20 mouse cellular contexts compared by ENCODE assay signal in genomic region chr3:107090001-107090400, GRCm38 (mm10). TPM values are rescaled to one million over a fixed set of nuclear protein-coding genes. Genes with fewer than 3 reads are reported as not detected.
A peak's percentile ranks its signal among the peaks of the same experiment; 100 is the strongest.
DNase-seq lines count a peak whose midpoint lies in the region; ATAC-seq and TF ChIP-seq lines count a peak whose summit lies in the region.
"Had no signal": no experiment of that assay in that cellular context is flagged by ENCODE, and none has a peak within 500 bp of the region (broad histone marks: within the 10 kb centered on the region; RNA-seq: fewer than 3 reads in every experiment).

No protein-coding gene starts in this region.

- no peaks in the 10 kb centered on the region for H3K27me3 ChIP-seq in spleen, adult 2 months (ENCODE audit: control insufficient read depth, insufficient read depth, low read length)
- no peaks in the 10 kb centered on the region for H3K27me3 ChIP-seq in forebrain, embryonic 16.5 days (replicated peaks; ENCODE audit: control insufficient read depth, insufficient read depth, low read length)
- H3K27me3 ChIP-seq in forebrain, embryonic 14.5 days (replicated peaks; ENCODE audit: control insufficient read depth, insufficient read depth, low read length): no peaks in the 10 kb centered on the region
- H3K27me3 ChIP-seq: embryonic facial prominence, embryonic 12.5 days; hindbrain, embryonic 15.5 days had no signal

- no peaks in the 10 kb centered on the region for H3K9me3 ChIP-seq in forebrain, embryonic 16.5 days (ENCODE audit: control insufficient read depth, low read length)
- no peaks in the 10 kb centered on the region for H3K9me3 ChIP-seq in forebrain, embryonic 14.5 days (replicated peaks; ENCODE audit: control insufficient read depth, low read length)
- H3K9me3 ChIP-seq: embryonic facial prominence, embryonic 12.5 days; heart, embryonic 10.5 days; hindbrain, embryonic 15.5 days had no signal

- no peak overlapping the region for H3K9ac ChIP-seq in forebrain, embryonic 16.5 days (replicated peaks; ENCODE audit: low read depth, low read length)
- no peak overlapping the region for H3K9ac ChIP-seq in forebrain, embryonic 14.5 days (ENCODE audit: low read length)
- H3K9ac ChIP-seq: embryonic facial prominence, embryonic 12.5 days; hindbrain, embryonic 15.5 days had no signal

- no peak for TF ChIP-seq CTCF in spleen, adult 2 months (IDR thresholded peaks at IDR 0.05; ENCODE audit: extremely low read depth, insufficient read depth, insufficient read length, insufficient replicate concordance)

- no peak overlapping the region for H3K4me3 ChIP-seq in spleen, adult 2 months (ENCODE audit: extremely low read depth, insufficient read depth, insufficient read length)
- no peak overlapping the region for H3K4me3 ChIP-seq in forebrain, embryonic 16.5 days (replicated peaks; ENCODE audit: low read length)
- no peak overlapping the region for H3K4me3 ChIP-seq in forebrain, embryonic 14.5 days (ENCODE audit: low read depth, low read length)
- H3K4me3 ChIP-seq: embryonic facial prominence, embryonic 12.5 days; heart, embryonic 10.5 days; hindbrain, embryonic 15.5 days had no signal

- 19% methylated on average over 7 of the region's 7 CpGs for WGBS in spleen, adult 2 months
- WGBS in forebrain, embryonic 16.5 days: 72% methylated on average over 7 of the region's 7 CpGs
- WGBS in forebrain, embryonic 14.5 days: 79% methylated on average over 7 of the region's 7 CpGs

- H3K4me2 ChIP-seq in forebrain, embryonic 16.5 days (ENCODE audit: low read length): no peak overlapping the region
- no peak overlapping the region for H3K4me2 ChIP-seq in forebrain, embryonic 14.5 days (ENCODE audit: low read length)
- H3K4me2 ChIP-seq: embryonic facial prominence, embryonic 12.5 days; hindbrain, embryonic 15.5 days; midbrain, embryonic 11.5 days had no signal

- peak overlapping the region; percentile 59 for H3K27ac ChIP-seq in spleen, adult 2 months (ENCODE audit: insufficient read depth, low read length)
- no peak overlapping the region for H3K27ac ChIP-seq in forebrain, embryonic 16.5 days (ENCODE audit: low read length)
- no peak overlapping the region for H3K27ac ChIP-seq in forebrain, embryonic 14.5 days (ENCODE audit: low read depth, low read length)
- H3K27ac ChIP-seq: embryonic facial prominence, embryonic 12.5 days; heart, embryonic 10.5 days; hindbrain, embryonic 15.5 days; stomach, postnatal 0 days had no signal

- no peak for DNase-seq in spleen, adult 2 months (ENCODE audit: low read depth in 1 of 2, low spot score in 2 of 2)
- DNase-seq in spleen, postnatal 4 days (ENCODE audit: low spot score in 2 of 2): no peak
- DNase-seq in brain, adult 2 months (ENCODE audit: low read depth, low spot score): peak; percentile 59
- DNase-seq in thymus, postnatal 0 days (ENCODE audit: low spot score): peak; percentile 90
- DNase-seq in forebrain, embryonic 14.5 days (ENCODE audit: low spot score): no peak
- no peak for DNase-seq in neural tube, embryonic 10.5 days (ENCODE audit: extremely low spot score, low spot score)
- DNase-seq: adrenal gland, postnatal 25 days; gastrocnemius, postnatal 14 days; heart, postnatal 36 days; left cerebral cortex, postnatal 4 days; lung, adult 18-20 months; lung, postnatal 4 days; spleen, adult 18-20 months had no signal

- peaks cover 10% of the 10 kb centered on the region; the same call in 1 of the 2 replicates for H3K4me1 ChIP-seq in spleen, adult 2 months (ENCODE audit: control insufficient read depth, insufficient read depth, insufficient read length)
- H3K4me1 ChIP-seq in forebrain, embryonic 16.5 days (replicated peaks; ENCODE audit: control insufficient read depth, insufficient read depth, low read length): no peaks in the 10 kb centered on the region
- H3K4me1 ChIP-seq in forebrain, embryonic 14.5 days (ENCODE audit: control insufficient read depth, insufficient read depth, low read length): no peaks in the 10 kb centered on the region
- H3K4me1 ChIP-seq: embryonic facial prominence, embryonic 12.5 days; heart, embryonic 10.5 days had no signal

- no peak for ATAC-seq in forebrain, embryonic 16.5 days
- no peak for ATAC-seq in forebrain, embryonic 14.5 days
- ATAC-seq: intestine, postnatal 0 days had no signal

- H3K36me3 ChIP-seq in spleen, adult 2 months (ENCODE audit: control insufficient read depth, insufficient read depth, low read length): no peaks in the 10 kb centered on the region
- no peaks in the 10 kb centered on the region for H3K36me3 ChIP-seq in forebrain, embryonic 16.5 days (ENCODE audit: control insufficient read depth, insufficient read depth)
- no peaks in the 10 kb centered on the region for H3K36me3 ChIP-seq in forebrain, embryonic 14.5 days (ENCODE audit: control insufficient read depth, insufficient read depth, low read length)
- H3K36me3 ChIP-seq: embryonic facial prominence, embryonic 12.5 days; heart, embryonic 10.5 days; hindbrain, embryonic 15.5 days had no signal

- TF ChIP-seq POLR2A in spleen, adult 2 months (IDR thresholded peaks at IDR 0.05; ENCODE audit: low read depth, low read length): no peak

RNA-seq across cellular contexts. Expression of gene Kcna2, which starts 10.9 kb away (rescaled TPM):
- polyA plus RNA-seq in spleen, adult 2 months (2012; rRNA removed): 2.5 and 3.8 TPM in 2 replicates
- polyA plus RNA-seq in thymus, postnatal 0 days (2015; fragmentation: Nextera tagmentation; extraction: Ambion mirVana): 0.18 and 0.29 TPM in 2 replicates
- 0.72 and 0.94 TPM in 2 replicates for polyA plus RNA-seq in forebrain, embryonic 16.5 days (2015; fragmentation: Nextera tagmentation; extraction: Ambion mirVana)
- polyA plus RNA-seq in forebrain, embryonic 14.5 days (2014; fragmentation: Nextera tagmentation; extraction: Ambion mirVana): 0.44 and 0.49 TPM in 2 replicates
- polyA plus RNA-seq: heart, embryonic 10.5 days had no signal

RNA-seq across cellular contexts. Expression of gene Kcna3, which starts 54.0 kb away (rescaled TPM):
- polyA plus RNA-seq in spleen, adult 2 months (2012; rRNA removed): 21.0 and 32.2 TPM in 2 replicates
- 29.2 and 35.2 TPM in 2 replicates for polyA plus RNA-seq in thymus, postnatal 0 days (2015; fragmentation: Nextera tagmentation; extraction: Ambion mirVana)
- 14.7 and 15.7 TPM in 2 replicates for polyA plus RNA-seq in forebrain, embryonic 16.5 days (2015; fragmentation: Nextera tagmentation; extraction: Ambion mirVana)
- 10.3 and 15.6 TPM in 2 replicates for polyA plus RNA-seq in forebrain, embryonic 14.5 days (2014; fragmentation: Nextera tagmentation; extraction: Ambion mirVana)

Comparison
In these comparisons a context has a peak if more than half of its experiments do, and no peak if none do; other contexts are left out.
1. DNase-seq: peak in brain, adult 2 months (single experiment) and thymus, postnatal 0 days (single experiment); none in spleen, adult 2 months (0 of 2), spleen, postnatal 4 days (0 of 2), forebrain, embryonic 14.5 days (single experiment) and neural tube, embryonic 10.5 days (single experiment).